Mouse (Mus musculus) forebrain, embryonic 15.5 days (tissue): Measurements from ENCODE around the gene Cfap61. TPM values are rescaled to one million over a fixed set of nuclear protein-coding genes. Genes with fewer than 3 reads are reported as not detected.

ENCODE experiments used
- ATAC-seq: fragments of 200-750 bp; cut with Nextera tagmentation; replicated peaks from 2 replicates; pipeline ENCODE4 v1.8.0; 2017; ENCODE audit warnings: mild to moderate bottlenecking, moderate TSS enrichment, moderate library complexity
- H3K27ac ChIP-seq: fragments of 300-500 bp; sonication (generic); replicated peaks from 2 replicates; pipeline ENCODE4 v1.5.1; 2015; ENCODE audit warnings: mild to moderate bottlenecking, inconsistent platforms
- H3K27me3 ChIP-seq: fragments of 300-500 bp; sonication (generic); 2 replicates; pipeline ENCODE4 v1.6.1; 2015; ENCODE audit warnings: inconsistent platforms
- H3K36me3 ChIP-seq: fragments of 300-500 bp; sonication (generic); 2 replicates; pipeline ENCODE4 v1.6.1; 2015; ENCODE audit warnings: mild to moderate bottlenecking, inconsistent platforms
- H3K4me1 ChIP-seq: fragments of 300-500 bp; sonication (generic); 2 replicates; pipeline ENCODE4 v1.6.1; 2015; ENCODE audit warnings: inconsistent platforms
- H3K4me2 ChIP-seq: fragments of 300-500 bp; sonication (generic); replicated peaks from 2 replicates; pipeline ENCODE4 v1.6.1; 2015; ENCODE audit warnings: mild to moderate bottlenecking, inconsistent platforms
- H3K4me3 ChIP-seq: fragments of 300-500 bp; sonication (generic); 2 replicates; pipeline ENCODE4 v1.5.1; 2015; ENCODE audit warnings: mild to moderate bottlenecking, inconsistent platforms
- H3K9ac ChIP-seq: fragments of 300-500 bp; sonication (generic); replicated peaks from 2 replicates; pipeline ENCODE4 v1.6.1; 2015; ENCODE audit warnings: mild to moderate bottlenecking, inconsistent platforms
- H3K9me3 ChIP-seq: fragments of 300-500 bp; sonication (generic); 2 replicates; pipeline ENCODE4 v1.6.1; 2016; ENCODE audit warnings: inconsistent platforms
- WGBS: fragments of 180-500 bp; shearing (Covaris S2); methylation state at CpG from one replicate; pipeline ENCODE4 v1.1.7; 2015; ENCODE audit warnings: mixed read lengths; 5-methylcytosine and 5-hydroxymethylcytosine counted together
- polyA plus RNA-seq: library from polyadenylated mRNA; unstranded; fragments of >200 nt; fragmentation: Nextera tagmentation; extraction: Ambion mirVana; gene quantifications from 2 replicates; pipeline ENCODE4 v1.2.1, GENCODE M21; 2015

Gene Cfap61
- polyA plus RNA-seq, 1 experiment from 2014 or later: 1.9 TPM

DNA sequence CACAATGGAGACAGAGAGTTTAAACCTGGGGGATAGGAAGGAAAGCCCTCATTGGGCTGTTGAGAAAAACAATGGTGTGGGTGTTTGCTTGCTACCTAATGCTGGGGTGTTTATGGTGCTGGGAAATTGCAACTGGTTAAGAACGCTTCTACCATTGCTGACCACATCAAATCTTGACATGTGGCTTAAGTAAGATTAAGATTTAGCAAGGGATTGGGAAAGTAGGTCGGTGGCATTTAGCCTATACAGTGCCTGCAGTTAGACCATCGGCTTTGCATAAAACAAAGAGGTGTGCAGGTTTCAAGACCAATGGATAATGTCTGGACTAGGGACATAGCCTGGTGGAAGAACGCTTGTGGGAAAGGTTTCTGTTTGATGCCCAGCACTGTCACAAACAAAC is 113.1 kb downstream of the Cfap61 start:
- no peak for ATAC-seq
- Histone ChIP-seq H3K27me3 (no peaks in the 10 kb centered on the region), H3K4me2 (no peak overlapping the region), H3K36me3 (no peaks in the 10 kb centered on the region), H3K27ac (no peak overlapping the region), H3K9me3 (no peaks in the 10 kb centered on the region), H3K4me1 (peaks cover 33% of the 10 kb centered on the region), H3K9ac (no peak overlapping the region), H3K4me3 (no peak overlapping the region)
- 79% methylated on average over 4 of the region's 4 CpGs for WGBS

DNA sequence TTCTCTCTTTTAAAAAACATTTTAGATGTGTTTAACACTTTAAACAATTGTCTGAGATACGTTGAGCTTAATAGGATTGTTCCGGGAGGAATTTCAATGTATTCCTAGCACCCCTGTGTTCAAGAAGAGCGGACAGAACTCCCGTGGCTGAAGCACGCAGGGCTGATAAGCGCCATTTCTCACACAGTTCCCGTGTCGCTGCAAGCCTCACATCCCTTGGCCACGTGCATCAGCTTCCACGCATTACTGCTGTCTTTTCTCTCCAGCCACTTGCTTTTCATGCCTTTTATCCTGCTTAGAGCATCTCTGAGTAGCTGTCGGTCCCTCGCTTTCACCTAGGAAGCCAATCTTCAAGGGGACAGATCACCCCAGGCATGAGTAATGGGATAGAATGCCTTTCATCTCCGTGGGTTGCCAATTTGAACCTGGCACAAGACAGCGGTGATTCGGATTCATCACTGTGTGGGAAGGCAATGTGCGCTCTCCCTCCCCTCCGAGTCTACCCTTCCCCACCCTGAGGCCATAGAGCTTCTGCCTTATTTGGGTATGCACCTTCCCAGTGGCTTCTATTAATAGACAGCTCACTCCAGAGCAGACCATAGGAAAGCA is 113.7 kb downstream of the Cfap61 start:
- Histone ChIP-seq H3K4me1 (peaks cover 33% of the 10 kb centered on the region), H3K36me3 (no peaks in the 10 kb centered on the region), H3K9me3 (no peaks in the 10 kb centered on the region), H3K27ac (no peak overlapping the region), H3K9ac (no peak overlapping the region), H3K27me3 (no peaks in the 10 kb centered on the region), H3K4me2 (no peak overlapping the region), H3K4me3 (no peak overlapping the region)
- 48% methylated on average over 17 of the region's 17 CpGs for WGBS
- ATAC-seq: no peak

DNA sequence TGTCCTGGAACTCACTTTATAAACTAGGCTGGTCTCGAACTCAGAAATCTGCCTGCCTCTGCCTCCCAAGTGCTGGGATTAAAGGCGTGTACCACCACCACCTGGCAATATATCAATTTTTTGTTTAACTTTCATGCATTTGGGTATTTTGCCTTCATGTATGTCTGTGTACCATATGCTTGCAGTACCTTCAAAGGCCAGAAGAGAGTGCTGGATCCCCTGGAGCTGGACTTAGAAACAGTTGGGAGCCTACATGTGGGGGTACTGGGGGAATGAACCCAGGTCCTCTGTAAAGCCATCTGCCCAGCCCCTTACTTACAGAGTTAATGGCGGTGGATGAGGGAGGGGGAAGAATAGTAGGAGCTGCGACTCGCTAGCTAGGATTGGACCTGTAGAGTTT is 114.8 kb downstream of the Cfap61 start:
- Histone ChIP-seq H3K9ac (no peak overlapping the region), H3K36me3 (no peaks in the 10 kb centered on the region), H3K9me3 (no peaks in the 10 kb centered on the region), H3K4me1 (peaks cover 32% of the 10 kb centered on the region), H3K27me3 (no peaks in the 10 kb centered on the region), H3K27ac (no peak overlapping the region), H3K4me2 (no peak overlapping the region), H3K4me3 (no peak overlapping the region)
- no peak for ATAC-seq
- 84% methylated on average over 5 of the region's 5 CpGs for WGBS

DNA sequence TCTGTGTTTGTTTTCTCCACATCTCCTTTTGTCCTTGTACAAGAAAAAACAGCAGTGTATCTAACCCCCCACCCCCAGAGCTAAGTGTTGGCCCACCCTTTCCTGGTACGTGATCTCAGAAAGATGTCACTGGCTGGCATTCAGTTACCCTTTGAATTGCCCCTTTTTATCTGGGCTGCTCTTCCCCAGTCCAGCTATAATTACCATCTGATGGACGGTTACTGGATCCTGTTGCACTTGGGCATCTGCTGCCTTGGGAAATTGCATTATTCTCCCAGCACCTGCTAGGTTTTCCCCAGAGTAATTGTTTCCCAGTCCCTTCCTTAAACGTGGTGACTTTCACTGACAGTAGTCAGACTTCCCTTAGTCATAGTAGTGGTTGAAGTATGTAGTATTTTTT is 115.5 kb downstream of the Cfap61 start:
- Histone ChIP-seq H3K36me3 (no peaks in the 10 kb centered on the region), H3K4me1 (peaks cover 25% of the 10 kb centered on the region), H3K9ac (no peak overlapping the region), H3K27ac (no peak overlapping the region), H3K4me2 (no peak overlapping the region), H3K9me3 (no peaks in the 10 kb centered on the region), H3K4me3 (no peak overlapping the region), H3K27me3 (no peaks in the 10 kb centered on the region)
- WGBS: 20% methylated on average over 3 of the region's 3 CpGs
- no peak for ATAC-seq

DNA sequence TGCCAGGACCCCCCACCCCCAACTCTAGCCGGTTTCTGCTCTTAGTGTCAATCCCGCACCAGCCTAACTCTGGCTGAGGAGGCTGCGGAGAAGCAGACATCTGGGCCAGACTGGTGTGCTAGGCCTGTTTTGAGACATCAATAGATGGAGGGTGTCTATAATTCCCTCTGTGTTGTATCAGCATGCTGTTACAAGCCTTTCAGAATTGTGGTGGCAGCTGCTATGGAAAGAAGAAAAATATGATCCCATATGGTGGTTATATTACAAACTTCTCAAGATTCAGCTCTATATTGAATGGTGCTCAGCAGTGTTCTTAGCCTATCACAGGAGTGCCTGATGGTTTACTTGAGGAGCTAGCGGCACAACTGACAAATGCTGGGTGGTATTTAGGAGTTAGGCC is 116.8 kb downstream of the Cfap61 start:
- Histone ChIP-seq H3K4me2 (no peak overlapping the region), H3K36me3 (no peaks in the 10 kb centered on the region), H3K9ac (no peak overlapping the region), H3K9me3 (no peaks in the 10 kb centered on the region), H3K4me1 (peaks cover 13% of the 10 kb centered on the region), H3K27me3 (no peaks in the 10 kb centered on the region), H3K27ac (no peak overlapping the region), H3K4me3 (no peak overlapping the region)
- peak; percentile 59 for ATAC-seq
- 57% methylated on average over 4 of the region's 4 CpGs for WGBS

DNA sequence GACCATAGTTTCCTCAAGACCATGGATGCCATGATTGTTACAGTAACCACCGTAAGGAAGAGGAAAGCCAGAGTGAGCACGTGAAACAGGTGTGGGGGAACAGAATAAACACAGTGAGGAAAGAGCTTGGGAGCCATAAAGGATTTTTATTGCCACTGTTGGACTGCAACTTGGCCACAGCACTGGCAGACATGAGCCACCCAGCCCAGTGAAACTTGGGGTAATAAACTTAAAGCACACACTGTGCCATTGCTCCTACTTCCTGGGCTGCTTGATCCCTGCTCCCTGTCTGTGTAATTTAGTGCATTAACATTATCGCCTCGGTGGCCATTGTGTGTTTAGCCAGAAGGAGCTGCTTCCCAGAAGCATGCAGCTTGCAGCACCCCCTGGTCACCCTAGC is 122.5 kb downstream of the Cfap61 start:
- no peak for ATAC-seq
- no peaks in the 10 kb centered on the region for H3K36me3 ChIP-seq
- H3K4me3 ChIP-seq: no peak overlapping the region
- H3K9ac ChIP-seq: no peak overlapping the region
- WGBS: 81% methylated on average over 4 of the region's 4 CpGs
- no peaks in the 10 kb centered on the region for H3K9me3 ChIP-seq
- peaks cover 33% of the 10 kb centered on the region for H3K4me1 ChIP-seq
- no peaks in the 10 kb centered on the region for H3K27me3 ChIP-seq
- no peak overlapping the region for H3K27ac ChIP-seq
- H3K4me2 ChIP-seq: no peak overlapping the region

DNA sequence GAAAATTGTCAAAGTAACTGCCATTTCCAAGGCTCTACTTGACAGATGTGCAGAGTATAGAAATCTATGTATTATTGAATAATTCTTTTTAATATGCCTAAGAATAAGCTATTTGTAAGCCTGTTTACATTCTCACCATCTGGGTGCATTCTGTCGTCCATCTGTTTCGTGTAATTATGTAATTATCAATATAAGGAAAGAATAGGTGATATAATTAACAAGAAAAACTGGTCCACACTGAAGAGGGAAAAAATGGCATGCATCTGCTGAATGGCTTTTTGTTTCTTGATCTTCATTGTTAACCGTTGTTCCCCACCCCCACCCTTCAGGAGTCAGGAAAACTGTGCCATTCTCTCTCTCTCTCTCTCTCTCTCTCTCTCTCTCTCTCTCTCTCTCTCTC is 124.2 kb downstream of the Cfap61 start:
- Histone ChIP-seq H3K9me3 (no peaks in the 10 kb centered on the region), H3K4me3 (no peak overlapping the region), H3K4me1 (peaks cover 50% of the 10 kb centered on the region), H3K36me3 (no peaks in the 10 kb centered on the region), H3K27ac (no peak overlapping the region), H3K9ac (no peak overlapping the region), H3K27me3 (no peaks in the 10 kb centered on the region), H3K4me2 (no peak overlapping the region)
- no peak for ATAC-seq
- 15% methylated on average over 3 of the region's 3 CpGs for WGBS

DNA sequence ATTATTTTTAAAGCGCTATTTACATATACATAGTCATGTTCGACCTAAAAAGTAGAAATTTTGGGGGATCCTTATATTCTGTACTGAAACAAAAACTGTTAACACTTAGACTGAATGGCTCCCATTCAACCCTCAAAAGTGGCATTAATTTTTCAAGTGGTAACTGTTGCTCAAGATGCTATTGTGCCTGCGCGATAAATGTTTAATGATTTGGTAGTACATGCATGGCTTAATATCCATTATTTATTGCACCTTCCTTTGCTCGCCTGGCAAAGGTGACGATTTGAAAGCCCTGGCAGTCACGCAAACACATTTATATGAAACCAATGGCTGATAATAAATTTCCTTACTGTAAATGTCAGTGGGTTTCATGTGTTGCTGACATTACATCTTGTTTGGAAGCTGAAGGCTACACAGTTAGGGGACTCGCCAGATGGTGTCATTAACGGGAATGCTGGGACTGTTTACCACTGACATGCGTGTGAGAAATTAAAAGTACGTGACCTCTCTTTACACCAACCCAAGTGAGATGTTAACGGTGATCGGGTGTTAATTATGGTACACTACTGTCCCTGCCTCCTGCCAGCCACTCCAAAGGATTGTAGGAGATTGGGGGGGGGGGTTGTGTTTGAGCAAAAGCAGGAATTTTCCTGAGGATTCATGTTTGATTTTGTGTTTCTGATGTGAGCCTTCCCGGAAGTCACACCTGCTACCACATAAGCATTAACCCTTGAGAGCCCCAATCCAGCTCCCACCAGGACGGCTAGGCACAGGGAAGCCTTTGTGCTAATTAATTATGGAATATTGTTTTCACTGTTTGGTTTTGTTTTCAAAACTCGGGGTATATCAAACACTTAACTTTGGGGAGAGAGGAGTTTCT is 127.1 kb downstream of the Cfap61 start:
- peak; percentile 54 for ATAC-seq
- Histone ChIP-seq H3K27me3 (no peaks in the 10 kb centered on the region), H3K9ac (no peak overlapping the region), H3K4me2 (peak overlapping the region; percentile 30), H3K4me3 (no peak overlapping the region), H3K9me3 (no peaks in the 10 kb centered on the region), H3K27ac (peak overlapping the region; percentile 5), H3K4me1 (peaks cover 51% of the 10 kb centered on the region), H3K36me3 (no peaks in the 10 kb centered on the region)
- 16% methylated on average over 16 of the region's 16 CpGs for WGBS

DNA sequence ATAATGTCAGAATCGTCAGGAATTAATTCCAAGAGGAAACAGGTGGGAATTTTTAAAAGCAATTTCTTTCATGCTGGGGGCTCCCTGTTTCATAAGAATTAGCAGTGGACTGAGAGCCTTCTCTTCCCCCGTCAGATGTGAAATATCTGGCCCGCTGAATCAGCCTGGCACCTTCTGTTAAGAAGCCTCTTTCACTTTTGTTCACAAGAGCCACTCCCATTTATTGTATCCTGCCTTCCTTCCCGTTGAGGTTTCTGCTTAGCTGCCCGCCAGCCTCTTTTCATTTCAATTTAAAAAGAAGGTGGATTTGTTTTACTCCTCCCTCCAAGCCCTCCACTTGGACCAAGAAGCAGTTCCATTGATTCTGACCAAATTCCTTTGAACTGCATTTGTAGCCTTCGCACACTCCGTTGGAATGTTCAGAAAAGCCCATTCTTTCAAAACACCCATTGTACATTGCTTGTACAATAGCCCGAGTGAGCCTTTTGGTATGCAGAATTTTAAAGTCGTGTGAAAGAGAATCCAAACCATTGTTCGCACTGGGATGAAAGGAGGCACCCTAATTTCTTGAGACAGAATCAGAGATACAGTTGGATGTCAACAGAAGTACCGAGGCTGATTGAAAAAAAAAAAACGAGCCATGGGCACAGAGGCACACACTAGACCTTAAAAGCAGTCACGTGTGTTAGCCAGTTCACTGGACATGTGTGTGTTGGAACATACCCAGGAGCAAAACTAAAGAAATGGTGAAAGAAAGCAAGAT is 127.9 kb downstream of the Cfap61 start:
- peak overlapping the region; percentile 60 for H3K27ac ChIP-seq
- WGBS: 1% methylated on average over 13 of the region's 13 CpGs
- no peak overlapping the region for H3K4me3 ChIP-seq
- H3K36me3 ChIP-seq: no peaks in the 10 kb centered on the region
- H3K4me1 ChIP-seq: peaks cover 51% of the 10 kb centered on the region
- ATAC-seq: peak; percentile 51
- peak overlapping the region; percentile 30 for H3K4me2 ChIP-seq
- no peak overlapping the region for H3K9ac ChIP-seq
- H3K9me3 ChIP-seq: no peaks in the 10 kb centered on the region
- H3K27me3 ChIP-seq: no peaks in the 10 kb centered on the region

DNA sequence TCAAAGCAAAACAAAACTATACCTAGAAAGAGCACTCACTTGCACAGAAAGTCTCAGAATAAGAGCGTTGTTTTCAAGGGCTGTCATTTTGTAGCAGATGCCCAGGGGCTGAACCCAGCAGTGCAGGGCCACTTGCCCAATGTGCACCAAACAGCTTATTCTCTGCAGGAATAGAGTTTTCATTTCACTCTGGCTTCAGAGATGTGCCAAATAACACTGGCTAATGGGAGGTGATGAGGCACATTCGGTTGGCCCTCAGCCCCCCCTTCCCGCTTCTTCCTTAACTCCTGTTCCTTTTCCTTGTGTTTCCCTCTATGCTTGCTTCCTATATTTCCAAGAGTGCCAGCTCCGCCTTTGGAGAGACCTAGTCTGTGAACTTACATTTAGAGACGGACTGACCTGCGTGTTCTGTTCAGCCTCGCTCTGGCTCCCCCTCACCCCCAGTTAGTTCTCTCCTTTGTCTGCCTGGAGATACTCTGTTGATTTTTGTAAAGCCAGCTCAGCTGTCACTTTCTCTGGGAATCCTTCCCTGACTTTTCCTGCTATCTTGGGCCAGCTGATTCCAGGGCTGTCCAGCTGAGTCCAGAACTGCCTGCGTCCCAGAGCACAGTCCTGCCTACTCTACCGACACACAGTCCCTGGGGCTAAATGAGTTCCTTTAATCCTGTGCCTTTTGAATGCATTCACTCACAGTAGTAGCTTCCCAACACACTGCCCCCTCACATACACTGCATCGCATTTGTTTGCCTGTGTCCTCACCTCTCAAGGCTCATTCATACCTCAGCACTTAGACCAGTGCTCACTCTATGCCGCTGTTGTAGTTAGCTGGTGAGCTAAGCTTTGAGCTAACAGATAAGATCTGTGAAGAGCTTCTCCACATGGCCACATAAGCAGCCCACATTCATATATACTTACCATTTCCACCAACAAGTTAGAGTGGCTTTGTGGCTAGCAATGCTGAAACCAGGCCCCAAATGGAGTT is 128.8 kb downstream of the Cfap61 start:
- H3K4me2 ChIP-seq: peak overlapping the region; percentile 30
- no peaks in the 10 kb centered on the region for H3K36me3 ChIP-seq
- H3K9me3 ChIP-seq: no peaks in the 10 kb centered on the region
- peak overlapping the region; percentile 60 for H3K27ac ChIP-seq
- WGBS: 12% methylated on average over 11 of the region's 11 CpGs
- no peaks in the 10 kb centered on the region for H3K27me3 ChIP-seq
- peak; percentile 78 for ATAC-seq
- peaks cover 46% of the 10 kb centered on the region for H3K4me1 ChIP-seq
- no peak overlapping the region for H3K9ac ChIP-seq
- H3K4me3 ChIP-seq: no peak overlapping the region

DNA sequence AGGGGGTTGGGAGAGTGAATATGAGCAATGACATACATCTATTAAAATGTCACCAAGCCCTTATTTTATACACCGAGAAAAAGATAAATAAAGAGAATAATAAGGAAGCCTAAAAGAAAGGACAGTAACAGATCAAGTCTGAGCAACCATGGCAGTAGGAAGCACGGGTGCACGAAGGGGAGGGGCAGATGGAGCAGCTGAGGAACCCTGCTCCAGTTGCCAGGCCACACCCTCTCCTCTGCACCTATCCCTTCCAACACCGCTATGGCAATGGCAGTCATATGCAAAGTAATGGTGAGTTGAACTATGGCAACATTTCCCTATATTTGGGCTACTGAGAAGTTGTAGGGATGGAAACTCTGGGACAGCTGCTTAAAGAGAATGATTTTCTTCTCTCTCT is 132.8 kb downstream of the Cfap61 start:
- Histone ChIP-seq H3K4me2 (no peak overlapping the region), H3K27me3 (no peaks in the 10 kb centered on the region), H3K9ac (no peak overlapping the region), H3K4me1 (peaks cover 16% of the 10 kb centered on the region), H3K4me3 (no peak overlapping the region), H3K36me3 (no peaks in the 10 kb centered on the region), H3K27ac (no peak overlapping the region), H3K9me3 (no peaks in the 10 kb centered on the region)
- WGBS: 58% methylated on average over 4 of the region's 4 CpGs
- ATAC-seq: no peak
